Mouse (Mus musculus): ENCODE data around the gene Usp17la. TPM values are rescaled to one million over a fixed set of nuclear protein-coding genes. Genes with fewer than 3 reads are reported as not detected.
"Not testable (repeated sequence)": the region's sequence is repeated elsewhere in the genome, so short reads cannot be mapped to it uniquely, and the experiment has no call there.

Usp17la gene
- not detected in 2 replicates for total RNA-seq (2021)
- long read RNA-seq = 0 reads

DNA sequence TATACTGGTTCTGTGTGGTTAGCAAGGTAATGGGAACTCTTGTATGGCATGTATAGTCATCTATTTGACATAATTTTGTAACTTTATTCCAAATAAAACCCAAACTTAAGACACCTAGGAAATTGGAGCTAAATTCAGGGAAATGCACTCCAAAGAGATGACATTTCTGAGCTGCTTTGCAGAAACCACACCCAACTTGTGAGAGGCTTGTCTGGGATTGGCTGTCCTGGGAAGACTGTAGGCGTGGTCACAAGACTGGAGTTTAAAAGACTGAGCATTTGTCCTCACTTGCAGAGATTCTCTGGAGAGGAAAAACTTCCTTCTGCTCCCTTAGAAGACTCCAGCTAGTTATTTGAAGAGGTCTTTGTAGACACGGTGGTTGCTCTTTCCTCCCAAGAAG is at the start of gene Usp17la:
Gene Usp17la (plus strand): TSS at position 301 of the 400 bp plus-strand sequence.
- not testable (repeated sequence) for DNase-seq

GRCm38 (mm10) chr7:104810335-104810734 is 46.5 kb upstream of the Usp17la start:
- not testable (repeated sequence) for DNase-seq

GRCm38 (mm10) chr7:104842503-104842902 is 14.3 kb upstream of the Usp17la start, which contains the start of gene Usp17lb:
Gene Usp17lb, minus strand, starts transcription at chr7:104842603.
- DNase-seq = no peak

DNA sequence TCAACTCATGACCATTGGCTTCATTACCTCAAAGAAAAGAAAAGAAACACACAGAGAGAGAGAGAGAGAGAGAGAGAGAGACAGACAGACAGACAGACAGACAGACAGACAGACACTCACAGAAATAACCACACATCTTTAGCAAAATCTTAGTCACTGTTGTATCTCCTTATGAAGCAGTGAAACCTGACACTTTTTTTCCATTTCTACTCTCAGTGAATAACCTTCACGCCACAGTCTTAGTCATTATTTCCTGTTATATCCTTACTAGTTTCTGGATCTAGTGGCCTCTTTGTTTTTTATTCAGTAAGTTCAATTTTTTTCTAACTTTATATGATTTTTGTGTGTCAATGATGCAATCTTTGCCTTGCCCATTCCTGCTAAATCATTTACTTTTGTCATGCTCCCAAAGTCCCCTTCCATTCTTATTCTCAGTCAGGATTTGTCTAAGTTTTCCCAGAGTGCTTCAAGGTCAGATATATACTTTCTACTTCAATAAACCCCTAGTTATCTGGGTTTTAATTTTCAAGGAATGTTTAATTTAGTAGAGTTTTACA is 13.0 kb upstream of the Usp17la start:
- no peak for DNase-seq

GRCm38 (mm10) chr7:104851546-104851945 is 5.3 kb upstream of the Usp17la start:
- not testable (repeated sequence) for DNase-seq

- DNase-seq = no peak
These were observed 1.5 kb upstream of the Usp17la start for GRCm38 (mm10) chr7:104855248-104855750.

GRCm38 (mm10) chr7:104857683-104858082 is 874 bp downstream of the Usp17la start:
- no peak for DNase-seq

DNA sequence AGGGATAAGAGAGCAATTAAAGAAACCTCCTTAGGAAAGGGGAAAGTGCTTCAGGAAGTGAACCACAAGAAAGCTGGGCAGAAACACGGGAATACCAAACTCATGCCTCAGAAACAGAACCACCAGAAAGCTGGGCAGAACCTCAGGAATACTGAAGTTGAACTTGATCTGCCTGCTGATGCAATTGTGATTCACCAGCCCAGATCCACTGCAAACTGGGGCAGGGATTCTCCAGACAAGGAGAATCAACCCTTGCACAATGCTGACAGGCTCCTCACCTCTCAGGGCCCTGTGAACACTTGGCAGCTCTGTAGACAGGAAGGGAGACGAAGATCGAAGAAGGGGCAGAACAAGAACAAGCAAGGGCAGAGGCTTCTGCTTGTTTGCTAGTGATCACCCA is 4.6 kb downstream of the Usp17la start:
- no peak for DNase-seq

DNA sequence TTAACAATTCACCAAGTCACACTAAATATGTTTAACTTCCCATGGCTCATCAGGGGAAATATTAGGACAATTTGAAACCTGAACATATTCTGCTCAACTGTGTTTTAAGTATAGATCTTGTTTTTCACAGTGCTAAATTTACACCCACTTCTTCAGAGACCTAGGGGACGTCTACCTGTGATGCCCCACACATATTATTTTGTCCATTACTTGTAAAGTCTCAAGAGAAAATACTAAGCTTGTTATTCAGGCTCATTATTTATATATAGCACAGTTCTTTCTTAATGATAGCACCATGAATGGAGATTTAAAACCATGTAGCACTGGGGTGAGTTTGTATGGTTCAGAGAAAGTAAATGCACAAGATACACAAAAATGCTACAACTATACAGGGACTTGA is 20.9 kb downstream of the Usp17la start, which contains the start of gene Olfr665:
Gene Olfr665 (plus strand): TSS at position 301 of the 400 bp plus-strand sequence.
- DNase-seq = no peak

DNA sequence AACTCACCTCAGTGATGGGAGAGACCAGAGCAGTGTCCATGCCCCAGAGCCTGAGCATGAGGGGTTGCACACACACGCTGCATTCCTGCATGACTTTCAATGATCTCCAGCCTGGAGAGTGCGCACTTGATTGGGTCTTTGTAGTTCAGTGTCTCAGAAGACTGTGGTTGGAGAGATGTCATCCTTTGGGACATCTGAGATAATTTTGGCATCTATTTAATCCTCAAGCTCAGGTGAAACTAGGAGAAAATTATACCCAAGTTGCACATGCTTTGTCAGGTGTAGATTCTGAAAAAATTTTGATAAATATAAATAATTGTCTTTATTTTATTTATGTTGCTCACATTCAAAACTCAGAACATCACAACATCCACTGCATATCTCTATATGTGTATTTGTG is 39.0 kb downstream of the Usp17la start, which contains the start of gene Olfr666:
Gene Olfr666 (minus strand): TSS at position 101 of the 400 bp plus-strand sequence.
- no peak for DNase-seq

Other genes with a start within 250 kb of the Usp17la start
- gene Olfr656, start 243.1 kb upstream of the Usp17la start, total RNA-seq (2021) = not detected in 2 replicates
- gene Olfr657, start 232.2 kb upstream of the Usp17la start, total RNA-seq (2021) = not detected in 2 replicates
- not detected in 2 replicates for gene Olfr658, start 209.7 kb upstream of the Usp17la start, total RNA-seq (2021)
- not detected in 2 replicates for gene Olfr659, start 190.3 kb upstream of the Usp17la start, total RNA-seq (2021)
- gene Olfr661, start 170.5 kb upstream of the Usp17la start, total RNA-seq (2021) = not detected in 2 replicates
- not detected in 2 replicates for gene Usp17le, start 79.5 kb upstream of the Usp17la start, total RNA-seq (2021)
- gene Usp17lb, start 14.4 kb upstream of the Usp17la start, total RNA-seq (2021) = 0.43 TPM in 1 of 2 replicates, not detected in the other
- not detected in 2 replicates for gene Olfr665, start 21.0 kb downstream of the Usp17la start, total RNA-seq (2021)
- not detected in 2 replicates for gene Olfr666, start 38.9 kb downstream of the Usp17la start, total RNA-seq (2021)
- not detected in 2 replicates for gene Olfr667, start 64.5 kb downstream of the Usp17la start, total RNA-seq (2021)
- not detected in 2 replicates for gene Olfr668, start 71.0 kb downstream of the Usp17la start, total RNA-seq (2021)
- not detected in 2 replicates for gene Olfr669, start 77.2 kb downstream of the Usp17la start, total RNA-seq (2021)
- not detected in 2 replicates for gene Olfr670, start 105.6 kb downstream of the Usp17la start, total RNA-seq (2021)
- not detected in 2 replicates for gene Olfr671, start 122.1 kb downstream of the Usp17la start, total RNA-seq (2021)
- not detected in 2 replicates for gene Olfr672, start 145.0 kb downstream of the Usp17la start, total RNA-seq (2021)
- gene Olfr675, start 171.5 kb downstream of the Usp17la start, total RNA-seq (2021) = not detected in 2 replicates
- gene Olfr676, start 175.7 kb downstream of the Usp17la start, total RNA-seq (2021) = not detected in 2 replicates
- not detected in 2 replicates for gene Olfr677, start 194.4 kb downstream of the Usp17la start, total RNA-seq (2021)
- not detected in 2 replicates for gene Olfr678, start 207.5 kb downstream of the Usp17la start, total RNA-seq (2021)
- not detected in 2 replicates for gene Olfr679, start 224.2 kb downstream of the Usp17la start, total RNA-seq (2021)
- gene Olfr680-ps1, start 235.8 kb downstream of the Usp17la start, total RNA-seq (2021) = not detected in 2 replicates

All from adrenal gland, postnatal 25 days (tissue).